Mouse (Mus musculus) liver, embryonic 14.5 days (tissue): ENCODE data around the gene Ttbk2.

Experiments used
- CTCF ChIP-seq: IDR thresholded peaks from 2 replicates; pipeline ENCODE4 v1.5.1; 2016; ENCODE audit warnings: antibody characterized with exemption, low read depth, control low read depth
- EP300 ChIP-seq: IDR thresholded peaks from 2 replicates; pipeline ENCODE4 v1.6.1; 2016; ENCODE audit warnings: antibody characterized with exemption, low read depth

DNA sequence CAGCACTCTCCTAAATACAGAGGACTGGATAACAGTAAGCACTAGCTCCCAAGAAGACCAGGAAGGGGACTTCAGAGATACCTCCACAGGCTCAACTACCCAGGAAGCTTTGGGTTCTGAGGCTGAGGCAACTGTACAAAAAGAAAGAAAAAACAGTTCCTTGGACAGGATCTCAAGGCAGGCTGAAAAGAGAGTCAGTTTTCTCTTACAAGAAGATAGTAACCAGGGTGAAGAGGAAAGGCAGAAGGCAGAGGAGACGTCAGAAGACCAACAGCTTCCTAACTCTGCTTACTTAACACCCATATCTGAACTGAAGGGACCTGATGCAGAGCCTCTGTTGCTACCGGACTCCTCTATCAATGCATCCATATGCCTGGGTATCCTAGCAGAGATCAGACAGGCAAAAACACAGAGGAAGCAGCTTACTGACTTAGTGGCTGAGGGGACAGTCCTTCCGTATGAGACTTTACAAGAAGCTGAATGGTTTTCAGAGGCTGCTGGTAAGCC lies 150.0 kb downstream of the Ttbk2 start:
- TF ChIP-seq CTCF (no peak), EP300 (0 out of 2 replicates have a peak, but pooled peaks have one; percentile 13)
